Mouse (Mus musculus) forebrain, embryonic 12.5 days (tissue): Measurements from ENCODE around the gene Tlk1. TPM values are rescaled to one million over a fixed set of nuclear protein-coding genes. Genes with fewer than 3 reads are reported as not detected.
A peak's percentile ranks its signal among the peaks of the same experiment; 100 is the strongest.

Experiments
- ATAC-seq: fragments of 200-750 bp; cut with Nextera tagmentation; 2 replicates; pipeline ENCODE4 v1.8.0; 2017; ENCODE audit warnings: moderate TSS enrichment; ENCODE audit not compliant: low FRiP score
- H3K27ac ChIP-seq: fragments of 300-500 bp; sonication (generic); 2 replicates; pipeline ENCODE4 v1.5.1; 2016; ENCODE audit warnings: mild to moderate bottlenecking
- H3K27me3 ChIP-seq: fragments of 300-500 bp; sonication (generic); 2 replicates; pipeline ENCODE4 v1.6.1; 2016; ENCODE audit warnings: mild to moderate bottlenecking
- H3K36me3 ChIP-seq: fragments of 300-500 bp; sonication (generic); replicated peaks from 2 replicates; pipeline ENCODE4 v1.6.1; 2016; ENCODE audit warnings: mild to moderate bottlenecking
- H3K4me1 ChIP-seq: fragments of 300-500 bp; sonication (generic); 2 replicates; pipeline ENCODE4 v1.6.1; 2016
- H3K4me2 ChIP-seq: fragments of 300-500 bp; sonication (generic); 2 replicates; pipeline ENCODE4 v1.6.1; 2016; ENCODE audit warnings: mild to moderate bottlenecking, moderate library complexity
- H3K4me3 ChIP-seq: fragments of 300-500 bp; sonication (generic); replicated peaks from 2 replicates; pipeline ENCODE4 v1.5.1; 2016; ENCODE audit warnings: mild to moderate bottlenecking
- H3K9ac ChIP-seq: fragments of 300-500 bp; sonication (generic); 2 replicates; pipeline ENCODE4 v1.6.1; 2016; ENCODE audit warnings: mild to moderate bottlenecking
- H3K9me3 ChIP-seq: fragments of 300-500 bp; sonication (generic); 2 replicates; pipeline ENCODE4 v1.6.1; 2016
- WGBS: fragments of 180-500 bp; shearing (Covaris S2); methylation state at CpG from one replicate; pipeline ENCODE4 v1.1.7; 2016; 5-methylcytosine and 5-hydroxymethylcytosine counted together
- polyA plus RNA-seq: library from polyadenylated mRNA; unstranded; fragments of >200 nt; fragmentation: Nextera tagmentation; extraction: Ambion mirVana; gene quantifications from 2 replicates; pipeline ENCODE4 v1.2.1, GENCODE M21; 2016

Tlk1 gene
- polyA plus RNA-seq, 1 experiment from 2014 or later = 40.0 TPM

DNA sequence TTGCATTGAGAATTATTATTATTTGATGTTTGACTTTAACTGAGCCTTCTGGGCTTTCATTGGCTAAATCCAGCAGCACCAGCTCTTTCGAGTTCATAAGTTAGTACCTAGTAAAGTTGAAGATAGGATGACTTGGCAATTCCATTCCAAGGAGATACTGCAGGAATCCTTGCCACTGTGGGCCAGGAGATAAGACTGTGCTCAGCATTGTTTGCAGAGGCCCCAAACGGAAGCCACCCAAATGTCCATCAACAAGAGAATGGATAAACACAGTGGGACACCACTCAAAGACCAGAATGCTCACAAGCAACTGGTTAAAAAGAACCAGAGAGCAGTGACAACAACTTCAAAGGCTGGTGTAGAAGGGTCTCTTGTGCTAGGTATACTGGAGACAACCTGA, 5.2 kb upstream of the Tlk1 start:
- 77% methylated on average over 2 of the region's 2 CpGs for WGBS
- Histone ChIP-seq H3K27me3 (no peaks in the 10 kb centered on the region), H3K4me3 (no peak overlapping the region), H3K27ac (no peak overlapping the region), H3K9me3 (no peaks in the 10 kb centered on the region), H3K4me1 (no peaks in the 10 kb centered on the region), H3K4me2 (no peak overlapping the region), H3K36me3 (no peaks in the 10 kb centered on the region), H3K9ac (no peak overlapping the region)
- ATAC-seq = no peak

DNA sequence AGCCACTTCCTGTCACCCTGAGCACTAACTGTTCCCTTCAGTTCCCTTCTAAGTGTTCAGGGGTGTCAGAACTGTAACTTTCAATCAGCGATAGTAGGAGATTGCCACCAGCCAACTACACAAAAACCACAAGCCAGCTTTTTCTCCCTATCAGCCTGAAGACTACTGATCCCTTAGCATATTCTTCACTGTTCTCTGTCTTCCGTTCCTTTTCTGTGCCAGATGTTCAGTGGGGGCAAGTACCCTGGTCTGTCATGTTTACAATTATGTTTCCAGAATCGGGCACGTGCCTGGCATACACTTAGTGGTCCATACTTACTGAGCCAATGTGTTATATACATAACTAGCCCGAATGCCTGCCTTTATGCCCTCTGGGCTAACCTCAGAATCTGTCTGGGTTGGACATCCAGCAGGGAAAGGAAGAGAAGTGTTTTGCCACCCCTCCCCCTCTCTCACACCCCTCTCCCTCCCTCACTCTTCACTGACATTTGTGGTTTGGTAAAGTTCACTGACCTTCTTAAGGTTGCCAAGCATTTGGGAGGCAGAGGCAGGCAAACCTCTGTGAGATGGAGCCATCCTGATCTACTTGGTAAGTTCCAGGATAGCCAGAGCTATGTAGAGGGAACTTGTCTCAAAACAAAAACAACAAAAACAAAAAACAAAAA, 4.5 kb upstream of the Tlk1 start:
- 87% methylated on average over 5 of the region's 5 CpGs for WGBS
- ATAC-seq = no peak
- Histone ChIP-seq H3K9me3 (no peaks in the 10 kb centered on the region), H3K27ac (no peak overlapping the region), H3K4me3 (no peak overlapping the region), H3K4me2 (no peak overlapping the region), H3K9ac (no peak overlapping the region), H3K36me3 (no peaks in the 10 kb centered on the region), H3K27me3 (no peaks in the 10 kb centered on the region), H3K4me1 (no peaks in the 10 kb centered on the region)

DNA sequence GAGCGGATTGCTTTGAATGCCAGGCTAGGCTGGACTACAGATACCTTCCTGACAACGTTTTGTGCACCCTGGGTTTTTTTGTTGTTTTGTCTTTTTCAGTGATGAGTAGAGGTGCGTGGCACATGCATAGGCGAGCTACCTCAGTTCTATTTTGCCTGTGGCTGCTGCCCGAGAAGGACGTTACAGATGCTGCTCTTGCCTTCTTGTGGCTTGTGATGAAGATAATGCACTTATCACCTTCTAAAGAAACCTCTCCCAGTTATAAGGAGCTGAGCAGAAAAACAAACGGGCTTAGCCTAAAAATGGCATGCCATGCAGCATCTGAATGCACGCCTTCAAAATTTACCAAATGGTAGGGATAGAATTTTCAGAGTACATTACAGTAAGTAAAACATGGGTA, 2.3 kb upstream of the Tlk1 start:
- no peak for ATAC-seq
- Histone ChIP-seq H3K27me3 (no peaks in the 10 kb centered on the region), H3K4me1 (peaks cover 9% of the 10 kb centered on the region), H3K27ac (no peak overlapping the region), H3K36me3 (no peaks in the 10 kb centered on the region), H3K9ac (no peak overlapping the region), H3K4me3 (no peak overlapping the region), H3K4me2 (no peak overlapping the region), H3K9me3 (no peaks in the 10 kb centered on the region)
- WGBS = 87% methylated on average over 8 of the region's 8 CpGs

DNA sequence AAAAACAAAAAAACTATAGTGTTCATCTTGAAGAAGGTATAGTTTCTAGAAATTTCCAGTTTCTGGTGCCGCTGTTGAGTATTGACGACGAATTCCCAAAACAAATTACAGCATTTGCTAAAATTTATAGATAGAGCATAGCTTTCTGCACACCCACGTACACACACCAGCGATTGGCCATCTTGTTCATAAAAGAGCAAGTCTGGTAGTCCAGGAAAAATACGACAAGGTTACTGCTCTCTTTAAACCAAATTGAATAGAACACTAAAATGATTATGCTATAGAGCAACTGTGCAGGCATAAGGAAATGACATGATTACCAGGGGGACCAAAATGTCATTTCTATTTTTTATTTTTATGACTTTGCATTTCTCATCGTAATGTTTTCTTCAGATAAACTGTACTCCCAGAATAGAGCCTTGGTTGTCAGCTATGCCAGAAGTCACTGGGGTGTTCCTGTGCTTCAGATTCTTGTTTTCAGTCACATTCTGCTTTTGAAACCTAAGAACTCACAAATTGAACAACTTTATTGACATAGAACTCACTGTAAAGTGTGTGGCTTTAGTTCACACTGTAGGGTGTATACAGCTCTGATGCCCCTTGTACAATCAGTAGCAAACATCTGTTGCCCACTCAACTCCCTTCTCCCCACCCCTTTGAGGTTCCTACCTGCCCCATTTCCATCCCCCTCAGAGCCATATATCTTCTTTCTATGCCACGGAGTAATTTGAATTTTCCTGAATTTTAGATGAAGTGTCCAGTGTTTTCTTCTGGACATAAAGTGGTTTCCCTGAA, 1.1 kb upstream of the Tlk1 start:
- no peaks in the 10 kb centered on the region for H3K9me3 ChIP-seq
- H3K36me3 ChIP-seq = no peaks in the 10 kb centered on the region
- no peak for ATAC-seq
- no peaks in the 10 kb centered on the region for H3K27me3 ChIP-seq
- H3K9ac ChIP-seq = no peak overlapping the region
- H3K4me3 ChIP-seq = no peak overlapping the region; the same call in 1 of the 2 replicates
- 82% methylated on average over 8 of the region's 8 CpGs for WGBS
- no peak overlapping the region for H3K4me2 ChIP-seq
- peaks cover 19% of the 10 kb centered on the region for H3K4me1 ChIP-seq
- no peak overlapping the region for H3K27ac ChIP-seq

DNA sequence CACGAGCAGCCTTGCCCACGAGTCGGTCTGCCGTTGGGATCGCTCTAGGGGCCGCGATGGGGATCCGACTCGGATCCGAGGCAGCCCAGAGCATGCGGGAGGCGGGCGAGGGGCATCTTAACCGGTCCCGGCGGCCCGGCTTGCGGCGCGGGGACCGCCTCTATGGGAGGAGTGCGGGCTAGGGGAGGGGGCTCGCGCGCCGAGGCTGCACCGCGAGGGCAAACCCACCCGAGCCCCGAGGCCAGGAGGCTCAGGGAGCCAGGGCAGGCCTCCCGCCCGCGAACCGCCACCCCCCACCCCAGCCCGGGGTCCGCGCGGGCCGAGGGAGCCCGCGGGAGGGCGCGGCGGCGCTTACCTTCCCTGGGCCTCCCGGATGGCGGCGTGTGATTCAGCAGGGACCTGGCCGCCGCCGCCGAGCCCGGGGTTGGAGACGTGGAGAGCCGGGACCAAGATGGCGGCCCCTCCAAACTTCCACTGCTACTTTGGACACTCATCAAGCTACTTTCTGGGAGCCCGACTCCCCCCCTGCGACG, 624 bp downstream of the Tlk1 start:
- Histone ChIP-seq H3K36me3 (no peaks in the 10 kb centered on the region), H3K27ac (peak overlapping the region; percentile 100)
- under 1% methylated on average over 51 of the region's 59 CpGs for WGBS

DNA sequence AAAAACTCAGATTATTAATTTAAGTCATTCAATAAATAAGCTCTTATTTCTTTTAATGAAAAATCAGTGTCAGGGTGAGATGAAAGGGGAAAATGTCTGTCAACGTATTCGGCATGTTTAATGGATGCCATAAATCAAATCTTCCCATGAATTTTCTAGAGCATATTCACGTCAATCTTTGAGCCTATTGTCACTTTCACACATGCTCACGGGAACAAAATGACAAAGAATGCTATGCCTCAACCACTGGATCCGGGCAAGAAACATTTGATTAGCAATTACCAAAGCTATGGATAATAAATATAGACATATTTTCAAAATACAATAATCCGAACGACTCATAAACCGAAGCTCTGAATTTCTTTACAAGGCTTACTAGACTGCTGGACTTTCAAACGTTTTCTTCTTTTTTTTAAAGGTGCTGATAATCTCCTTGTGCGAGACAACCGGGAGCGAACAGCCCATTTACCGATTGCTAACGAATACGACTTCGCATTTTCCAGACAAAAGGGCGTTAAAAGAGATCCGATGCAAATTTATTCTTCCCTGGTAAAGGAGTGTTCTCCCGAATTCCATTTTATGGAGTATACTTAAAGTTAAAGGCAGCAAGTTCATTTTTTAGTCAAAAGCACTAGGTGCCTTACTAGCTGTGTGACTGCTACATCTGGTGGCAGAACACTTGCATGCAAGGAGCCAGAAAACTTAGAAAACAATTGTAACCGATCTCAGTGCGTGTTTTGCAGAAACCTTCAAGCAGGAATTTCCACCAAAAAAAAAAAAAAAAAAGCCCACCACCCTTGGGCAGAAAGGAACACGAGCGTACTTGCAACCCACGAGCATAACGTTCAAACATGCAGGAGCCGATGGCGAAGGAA, 1.4 kb downstream of the Tlk1 start:
- Histone ChIP-seq H3K4me1 (peaks cover 20% of the 10 kb centered on the region), H3K27ac (peak overlapping the region; percentile 100), H3K36me3 (no peaks in the 10 kb centered on the region), H3K9ac (peak overlapping the region; percentile 99), H3K9me3 (no peaks in the 10 kb centered on the region), H3K4me3 (peak overlapping the region; percentile 95), H3K27me3 (no peaks in the 10 kb centered on the region), H3K4me2 (peak overlapping the region; percentile 59)
- no peak; the same call in 1 of the 2 replicates for ATAC-seq
- WGBS = 1% methylated on average over 27 of the region's 27 CpGs

More for the DNA sequence above, 624 bp downstream of the Tlk1 start:
- peaks cover 20% of the 10 kb centered on the region for H3K4me1 ChIP-seq
- peak overlapping the region; percentile 59 for H3K4me2 ChIP-seq
- peak overlapping the region; percentile 95 for H3K4me3 ChIP-seq
- H3K9ac ChIP-seq = peak overlapping the region; percentile 99
- H3K9me3 ChIP-seq = no peaks in the 10 kb centered on the region
- H3K27me3 ChIP-seq = no peaks in the 10 kb centered on the region
- ATAC-seq = peak; percentile 84

DNA sequence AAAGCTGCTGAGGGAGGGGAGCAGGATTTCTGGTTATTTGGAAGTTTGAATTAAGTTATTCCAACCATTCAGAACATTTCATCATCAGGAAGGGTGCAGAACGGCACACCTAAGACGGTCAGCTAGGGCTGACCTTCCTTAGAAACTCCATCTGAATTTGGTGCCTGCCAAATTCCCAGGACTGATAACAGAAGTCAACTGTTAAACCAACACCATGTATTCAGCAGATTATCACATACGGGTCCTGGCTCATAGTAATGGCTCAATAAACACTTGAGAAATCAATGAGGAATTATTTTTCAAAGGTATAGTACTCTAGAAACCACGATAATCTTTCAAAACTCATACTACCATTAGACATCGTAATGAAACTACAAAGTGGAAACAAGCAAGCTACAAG, 2.1 kb downstream of the Tlk1 start:
- H3K9me3 ChIP-seq = no peaks in the 10 kb centered on the region
- H3K4me1 ChIP-seq = peaks cover 20% of the 10 kb centered on the region
- no peak overlapping the region for H3K27ac ChIP-seq
- H3K9ac ChIP-seq = peak overlapping the region; percentile 4; the same call in 1 of the 2 replicates
- ATAC-seq = no peak
- no peaks in the 10 kb centered on the region for H3K36me3 ChIP-seq
- peak overlapping the region; percentile 95 for H3K4me3 ChIP-seq
- no peaks in the 10 kb centered on the region for H3K27me3 ChIP-seq
- H3K4me2 ChIP-seq = peak overlapping the region; percentile 59
- 45% methylated on average over 5 of the region's 5 CpGs for WGBS

DNA sequence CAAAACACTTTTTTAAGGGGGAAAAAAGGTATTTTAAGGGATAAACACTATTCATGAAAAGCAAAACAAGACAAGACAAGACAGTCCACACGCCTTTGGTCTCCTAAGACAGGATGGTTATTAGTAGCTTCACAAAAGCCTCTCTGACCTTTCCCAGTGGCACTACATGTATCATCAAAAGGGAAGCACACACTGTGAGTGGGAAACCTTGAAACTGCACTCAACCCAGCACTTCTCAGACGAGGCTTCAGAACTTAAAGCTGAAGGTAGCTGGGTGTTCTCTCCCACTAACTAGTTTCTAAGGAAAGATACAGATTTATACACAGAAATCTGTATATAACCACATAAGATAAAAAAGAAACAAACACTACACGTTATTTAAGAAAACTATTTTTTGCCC, 8.6 kb downstream of the Tlk1 start:
- H3K4me3 ChIP-seq = no peak overlapping the region
- no peak overlapping the region for H3K27ac ChIP-seq
- H3K4me2 ChIP-seq = no peak overlapping the region
- H3K9me3 ChIP-seq = no peaks in the 10 kb centered on the region
- WGBS = 62% methylated on average over 3 of the region's 3 CpGs
- H3K36me3 ChIP-seq = no peaks in the 10 kb centered on the region
- no peaks in the 10 kb centered on the region for H3K27me3 ChIP-seq
- H3K4me1 ChIP-seq = peaks cover 11% of the 10 kb centered on the region
- ATAC-seq = no peak
- no peak overlapping the region for H3K9ac ChIP-seq

DNA sequence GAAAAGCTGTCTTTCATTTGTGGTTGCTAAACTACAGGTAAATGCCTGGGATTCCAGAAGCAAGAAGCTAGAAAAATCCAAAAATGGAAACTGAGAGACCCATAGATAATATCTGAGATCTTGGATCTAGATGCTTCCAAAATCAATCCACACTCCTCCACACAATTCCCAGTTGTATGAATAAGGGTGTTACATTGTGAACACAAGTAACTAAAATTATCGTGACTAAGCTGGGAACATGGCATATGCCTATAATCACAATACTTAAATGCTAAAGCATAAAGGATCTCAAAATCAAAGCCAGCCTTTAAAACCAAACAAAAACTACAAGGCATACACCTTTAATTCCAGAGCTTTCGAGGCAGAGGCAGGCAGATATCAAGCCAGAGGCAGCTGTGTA, 9.5 kb downstream of the Tlk1 start:
- H3K4me1 ChIP-seq = peaks cover 6% of the 10 kb centered on the region; the same call in 1 of the 2 replicates
- 81% methylated on average over 2 of the region's 2 CpGs for WGBS
- H3K36me3 ChIP-seq = no peaks in the 10 kb centered on the region
- no peak for ATAC-seq
- no peak overlapping the region for H3K27ac ChIP-seq
- no peak overlapping the region for H3K9ac ChIP-seq
- H3K4me2 ChIP-seq = no peak overlapping the region
- H3K27me3 ChIP-seq = no peaks in the 10 kb centered on the region
- no peaks in the 10 kb centered on the region for H3K9me3 ChIP-seq
- no peak overlapping the region for H3K4me3 ChIP-seq

DNA sequence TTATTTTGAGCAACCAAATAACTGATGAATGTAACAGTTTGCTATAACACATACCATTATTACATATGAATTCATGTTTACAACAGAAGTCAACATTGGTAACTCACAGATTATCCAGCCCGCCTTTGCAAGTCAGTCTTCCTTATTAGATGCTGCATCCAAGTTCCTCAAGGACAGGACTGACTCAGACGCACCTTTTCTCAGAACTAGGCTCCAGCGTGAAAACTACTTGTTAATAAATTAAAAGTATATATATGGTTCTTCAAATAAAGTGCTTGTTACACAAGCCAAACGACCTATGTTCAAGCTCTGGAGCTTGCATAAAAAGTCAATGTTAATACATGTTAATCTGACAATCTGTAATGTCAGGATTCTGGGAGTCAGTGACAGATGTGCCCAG, 11.9 kb downstream of the Tlk1 start:
- H3K9ac ChIP-seq = no peak overlapping the region
- ATAC-seq = no peak
- H3K27ac ChIP-seq = no peak overlapping the region
- H3K4me3 ChIP-seq = no peak overlapping the region
- H3K27me3 ChIP-seq = no peaks in the 10 kb centered on the region
- no peak overlapping the region for H3K4me2 ChIP-seq
- H3K36me3 ChIP-seq = no peaks in the 10 kb centered on the region
- peaks cover 14% of the 10 kb centered on the region for H3K4me1 ChIP-seq
- 82% methylated on average over 4 of the region's 4 CpGs for WGBS
- H3K9me3 ChIP-seq = no peaks in the 10 kb centered on the region

DNA sequence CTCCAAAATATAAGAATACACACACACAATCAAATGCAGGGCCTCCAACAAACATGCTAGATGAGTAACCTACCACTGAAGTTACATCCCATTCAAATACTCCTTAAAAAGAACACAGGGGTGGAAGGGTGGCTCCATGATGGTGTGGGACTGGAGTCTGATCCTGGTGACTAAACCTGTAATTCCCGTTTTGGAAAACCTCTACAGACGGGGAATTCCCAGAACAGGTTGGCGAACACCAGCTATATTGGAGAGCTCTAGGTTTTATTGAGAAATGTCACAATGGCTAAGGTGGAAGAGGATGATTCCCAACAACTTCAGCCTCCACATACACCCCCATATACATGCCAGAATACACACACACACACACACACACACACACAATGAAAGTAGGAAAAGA, 14.1 kb downstream of the Tlk1 start:
- no peak for ATAC-seq
- Histone ChIP-seq H3K27me3 (no peaks in the 10 kb centered on the region), H3K4me2 (no peak overlapping the region), H3K9me3 (no peaks in the 10 kb centered on the region), H3K36me3 (no peaks in the 10 kb centered on the region), H3K4me3 (no peak overlapping the region), H3K9ac (no peak overlapping the region), H3K27ac (no peak overlapping the region), H3K4me1 (peaks cover 12% of the 10 kb centered on the region)
- WGBS = 86% methylated on average over 3 of the region's 3 CpGs

DNA sequence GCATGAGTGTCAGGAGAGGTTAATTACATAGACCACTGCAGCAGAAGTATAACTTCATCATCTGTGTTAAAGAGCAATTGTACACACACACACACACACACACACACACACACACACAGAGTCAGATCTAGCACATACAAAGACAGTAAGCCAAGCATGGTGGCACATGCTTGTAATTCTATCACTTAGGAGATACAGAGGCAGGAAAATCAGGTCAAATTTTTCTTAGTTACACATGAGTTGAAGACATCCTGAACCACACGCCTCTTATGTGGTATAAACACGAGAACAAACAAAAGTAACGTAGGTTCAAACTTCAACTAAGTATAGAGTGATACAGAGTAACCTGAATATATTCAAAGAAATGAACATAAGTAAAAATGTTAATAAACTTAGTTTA, 15.6 kb downstream of the Tlk1 start:
- H3K4me1 ChIP-seq = peaks cover 12% of the 10 kb centered on the region
- no peak for ATAC-seq
- H3K27ac ChIP-seq = no peak overlapping the region
- no peaks in the 10 kb centered on the region for H3K27me3 ChIP-seq
- no peak overlapping the region for H3K4me3 ChIP-seq
- WGBS = 93% methylated on average over 3 of the region's 3 CpGs
- no peak overlapping the region for H3K4me2 ChIP-seq
- H3K36me3 ChIP-seq = peaks cover 5% of the 10 kb centered on the region; the same call in 1 of the 2 replicates
- no peak overlapping the region for H3K9ac ChIP-seq
- H3K9me3 ChIP-seq = no peaks in the 10 kb centered on the region
